Mouse (Mus musculus) erythroblast, embryonic 14.5 days (primary cell): Measurements from ENCODE around the gene Naga.

Source experiments
- GATA1 ChIP-seq: IDR thresholded peaks from 2 replicates; pipeline ENCODE4 v1.6.1; 2012; ENCODE audit warnings: low read length, inconsistent platforms, mixed read lengths
- TAL1 ChIP-seq: IDR thresholded peaks from 3 replicates; pipeline ENCODE4 v1.6.1; 2012; ENCODE audit warnings: low read length, inconsistent platforms, mixed read lengths

GRCm38 (mm10) chr15:82338593-82339112 is at the start of gene Naga, which contains the start of the genes Pheta2 and Smdt1:
- TF ChIP-seq GATA1 (no peak), TAL1 (no peak)
